Mouse (Mus musculus): ENCODE data around the gene 1500011B03Rik.

DNA sequence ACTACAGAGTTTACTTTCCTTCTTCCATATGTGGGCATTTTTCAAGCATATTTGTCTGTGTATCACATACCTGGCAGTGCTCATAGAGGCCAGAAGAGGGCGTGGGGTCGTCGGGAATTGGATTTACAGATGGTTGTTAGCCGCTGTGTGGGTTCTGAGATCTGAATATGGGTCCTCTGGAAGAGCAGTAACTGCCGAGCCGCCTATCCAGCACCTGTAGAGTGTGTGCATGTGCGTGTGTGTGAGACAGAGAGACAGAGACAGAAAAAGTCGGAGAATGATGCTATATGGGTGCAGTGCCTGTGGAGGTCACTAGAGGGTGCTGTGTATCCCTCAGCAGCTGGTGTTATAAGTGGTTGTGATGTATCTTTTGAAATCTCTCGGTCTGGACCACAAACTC is 929 bp upstream of the 1500011B03Rik start:
- TF ChIP-seq CTCF (IDR thresholded peaks at IDR 0.05; ENCODE audit: low read depth, low read length) = peak; percentile 100
- no peak for TF ChIP-seq POLR2A (IDR thresholded peaks at IDR 0.05; ENCODE audit: borderline replicate concordance, low read depth, low read length)
